Mouse (Mus musculus): ENCODE data around the gene Gspt1. TPM values are rescaled to one million over a fixed set of nuclear protein-coding genes. Genes with fewer than 3 reads are reported as not detected.
A peak's percentile ranks its signal among the peaks of the same experiment; 100 is the strongest.

The Gspt1 gene
- total and polyA plus RNA-seq, 3 experiments = 84.4 to 547 (median 376) TPM

GRCm38 (mm10) chr16:11285949-11286348, 31.8 kb upstream of the Gspt1 start:
- peak; percentile 50 for DNase-seq (ENCODE audit: low read depth, low spot score)
- Histone ChIP-seq H3K9me3 (replicated peaks; ENCODE audit: insufficient read depth, low read length) (no peaks in the 10 kb centered on the region), H3K79me2 (ENCODE audit: control insufficient read depth, insufficient read depth, low read length, poor library complexity) (no peaks in the 10 kb centered on the region), H3K4me3 (ENCODE audit: control insufficient read depth in 1 of 2, insufficient read depth in 1 of 2, low read depth in 2 of 2, low read length in 2 of 2) (peak overlapping the region in 1 of 2 experiments; percentile 1; a peak in 1 of 4 replicates), H3K9ac (ENCODE audit: control insufficient read depth, low read depth, low read length, poor library complexity, severe bottlenecking) (no peak overlapping the region), H3K27ac (ENCODE audit: control insufficient read depth, low read depth, low read length) (no peak overlapping the region), H3K4me1 (ENCODE audit: control insufficient read depth in 1 of 2, insufficient read depth in 2 of 2, low read length in 2 of 2) (peaks cover 5 to 10% of the 10 kb centered on the region in 2 experiments), H3K36me3 (ENCODE audit: control insufficient read depth in 1 of 2, insufficient read depth in 2 of 2, low read length in 2 of 2) (peaks cover 0 to 10% of the 10 kb centered on the region in 2 experiments; a peak in 2 of 4 replicates), H3K27me3 (ENCODE audit: control insufficient read depth in 1 of 2, insufficient read depth in 2 of 2, low read length in 2 of 2) (no peaks in the 10 kb centered on the region)
- TF ChIP-seq HCFC1 (IDR thresholded peaks at IDR 0.05; ENCODE audit: low read depth, low read length) = no peak
- peak; percentile 43; the same call in 1 of the 2 replicates for TF ChIP-seq GABPA (IDR thresholded peaks at IDR 0.05; ENCODE audit: low read depth, low read length)
- TF ChIP-seq TCF12 (IDR thresholded peaks at IDR 0.05; ENCODE audit: low read depth, low read length) = no peak
- no peak for TF ChIP-seq MEF2A (IDR thresholded peaks at IDR 0.05; ENCODE audit: extremely low read depth, insufficient replicate concordance, low read depth, low read length, poor library complexity, severe bottlenecking)
- no peak for TF ChIP-seq MYB (IDR thresholded peaks at IDR 0.05; ENCODE audit: low read depth, low read length)
- TF ChIP-seq SMC3 (IDR thresholded peaks at IDR 0.05; ENCODE audit: low read depth, low read length) = no peak

- H3K79me2 ChIP-seq (ENCODE audit: control insufficient read depth, insufficient read depth, low read length, poor library complexity) = no peaks in the 10 kb centered on the region
- H3K4me3 ChIP-seq (ENCODE audit: control insufficient read depth in 1 of 2, insufficient read depth in 1 of 2, low read depth in 2 of 2, low read length in 2 of 2) = no peak overlapping the region
- no peak overlapping the region for H3K27ac ChIP-seq (ENCODE audit: control insufficient read depth, low read depth, low read length)
- no peaks in the 10 kb centered on the region for H3K9me3 ChIP-seq (replicated peaks; ENCODE audit: insufficient read depth, low read length)
- H3K27me3 ChIP-seq (ENCODE audit: control insufficient read depth in 1 of 2, insufficient read depth in 2 of 2, low read length in 2 of 2) = no peaks in the 10 kb centered on the region
- DNase-seq (ENCODE audit: low read depth, low spot score) = no peak
- no peak for TF ChIP-seq TCF12 (IDR thresholded peaks at IDR 0.05; ENCODE audit: low read depth, low read length)
- no peak for TF ChIP-seq GABPA (IDR thresholded peaks at IDR 0.05; ENCODE audit: low read depth, low read length)
- TF ChIP-seq GATA1 (IDR thresholded peaks at IDR 0.05; ENCODE audit: low read depth, low read length) = no peak
- no peak for TF ChIP-seq POLR2AphosphoS5 (IDR thresholded peaks at IDR 0.05; ENCODE audit: borderline replicate concordance, low read depth, low read length)
- TF ChIP-seq MYC (IDR thresholded peaks at IDR 0.05; ENCODE audit: low read depth, low read length) = no peak
- H3K36me3 ChIP-seq (ENCODE audit: control insufficient read depth in 1 of 2, insufficient read depth in 2 of 2, low read length in 2 of 2) = peaks cover 0 to 10% of the 10 kb centered on the region in 2 experiments; a peak in 2 of 4 replicates
- H3K9ac ChIP-seq (ENCODE audit: control insufficient read depth, low read depth, low read length, poor library complexity, severe bottlenecking) = no peak overlapping the region
- H3K4me1 ChIP-seq (ENCODE audit: control insufficient read depth in 1 of 2, insufficient read depth in 2 of 2, low read length in 2 of 2) = peaks cover 5 to 10% of the 10 kb centered on the region in 2 experiments
Observed at GRCm38 (mm10) chr16:11284881-11285280, 30.8 kb upstream of the Gspt1 start.

GRCm38 (mm10) chr16:11282655-11283232, 28.6 kb upstream of the Gspt1 start:
- Histone ChIP-seq H3K36me3 (ENCODE audit: control insufficient read depth in 1 of 2, insufficient read depth in 2 of 2, low read length in 2 of 2) (peaks cover 0 to 10% of the 10 kb centered on the region in 2 experiments; a peak in 2 of 4 replicates), H3K27ac (ENCODE audit: control insufficient read depth, low read depth, low read length) (no peak overlapping the region), H3K4me1 (ENCODE audit: control insufficient read depth in 1 of 2, insufficient read depth in 2 of 2, low read length in 2 of 2) (peaks cover 5 to 10% of the 10 kb centered on the region in 2 experiments), H3K27me3 (ENCODE audit: control insufficient read depth in 1 of 2, insufficient read depth in 2 of 2, low read length in 2 of 2) (no peaks in the 10 kb centered on the region), H3K9ac (ENCODE audit: control insufficient read depth, low read depth, low read length, poor library complexity, severe bottlenecking) (no peak overlapping the region), H3K9me3 (replicated peaks; ENCODE audit: insufficient read depth, low read length) (no peaks in the 10 kb centered on the region), H3K79me2 (ENCODE audit: control insufficient read depth, insufficient read depth, low read length, poor library complexity) (no peaks in the 10 kb centered on the region), H3K4me3 (ENCODE audit: control insufficient read depth in 1 of 2, insufficient read depth in 1 of 2, low read depth in 2 of 2, low read length in 2 of 2) (no peak overlapping the region)
- DNase-seq (ENCODE audit: low read depth, low spot score) = no peak
- no peak for TF ChIP-seq TBP (IDR thresholded peaks at IDR 0.05; ENCODE audit: low read depth, low read length)
- TF ChIP-seq MYB (IDR thresholded peaks at IDR 0.05; ENCODE audit: low read depth, low read length) = no peak
- TF ChIP-seq E2F4 (IDR thresholded peaks at IDR 0.05; ENCODE audit: borderline replicate concordance, low read depth, low read length) = no peak

Measured in MEL (cell line).